Mouse (Mus musculus) liver, embryonic 15.5 days (tissue): ENCODE data around the gene Meox1. TPM values are rescaled to one million over a fixed set of nuclear protein-coding genes. Genes with fewer than 3 reads are reported as not detected.

ENCODE experiments used
- ATAC-seq: fragments of 200-750 bp; cut with Nextera tagmentation; 2 replicates; pipeline ENCODE4 v1.8.0; 2017; ENCODE audit warnings: moderate number of reproducible peaks, mild to moderate bottlenecking, moderate library complexity; ENCODE audit not compliant: insufficient read depth
- H3K27ac ChIP-seq: fragments of 300-500 bp; sonication (generic); replicated peaks from 2 replicates; pipeline ENCODE4 v1.5.1; 2015; ENCODE audit warnings: mild to moderate bottlenecking, inconsistent platforms
- H3K27me3 ChIP-seq: fragments of 300-500 bp; sonication (generic); 2 replicates; pipeline ENCODE4 v1.6.1; 2015; ENCODE audit warnings: mild to moderate bottlenecking, inconsistent platforms
- H3K36me3 ChIP-seq: fragments of 300-500 bp; sonication (generic); replicated peaks from 2 replicates; pipeline ENCODE4 v1.6.1; 2015; ENCODE audit warnings: moderate library complexity, mild to moderate bottlenecking, inconsistent platforms
- H3K4me1 ChIP-seq: fragments of 300-500 bp; sonication (generic); replicated peaks from 2 replicates; pipeline ENCODE4 v1.6.1; 2015; ENCODE audit warnings: inconsistent platforms
- H3K4me2 ChIP-seq: fragments of 300-500 bp; sonication (generic); 2 replicates; pipeline ENCODE4 v1.6.1; 2015; ENCODE audit warnings: moderate library complexity, mild to moderate bottlenecking, inconsistent platforms
- H3K4me3 ChIP-seq: fragments of 300-500 bp; sonication (generic); replicated peaks from 2 replicates; pipeline ENCODE4 v1.5.1; 2015; ENCODE audit warnings: mild to moderate bottlenecking, inconsistent platforms
- H3K9ac ChIP-seq: fragments of 300-500 bp; sonication (generic); 2 replicates; pipeline ENCODE4 v1.6.1; 2015; ENCODE audit warnings: moderate library complexity, mild to moderate bottlenecking, inconsistent platforms
- H3K9me3 ChIP-seq: fragments of 300-500 bp; sonication (generic); replicated peaks from 2 replicates; pipeline ENCODE4 v1.6.1; 2016; ENCODE audit warnings: inconsistent platforms
- WGBS: fragments of 180-500 bp; shearing (Covaris S2); methylation state at CpG from one replicate; pipeline ENCODE4 v1.1.7; 2015; ENCODE audit warnings: mixed read lengths; ENCODE audit not compliant: insufficient replicate concordance; 5-methylcytosine and 5-hydroxymethylcytosine counted together
- polyA plus RNA-seq: library from polyadenylated mRNA; unstranded; fragments of >200 nt; fragmentation: Nextera tagmentation; extraction: Ambion mirVana; gene quantifications from 2 replicates; pipeline ENCODE4 v1.2.1, GENCODE M21; 2015

Meox1 gene
- polyA plus RNA-seq, 1 experiment from 2014 or later = 0.51 TPM

- Histone ChIP-seq H3K27ac (no peak overlapping the region), H3K27me3 (no peaks in the 10 kb centered on the region), H3K9me3 (no peaks in the 10 kb centered on the region), H3K4me1 (no peaks in the 10 kb centered on the region), H3K4me3 (no peak overlapping the region), H3K9ac (no peak overlapping the region), H3K4me2 (no peak overlapping the region), H3K36me3 (no peaks in the 10 kb centered on the region)
- ATAC-seq = no peak
- 56% methylated on average over 4 of the region's 4 CpGs for WGBS
Measured at GRCm38 (mm10) chr11:101849286-101849685, 44.9 kb downstream of the Meox1 start.

- Histone ChIP-seq H3K36me3 (no peaks in the 10 kb centered on the region), H3K4me1 (no peaks in the 10 kb centered on the region), H3K27ac (no peak overlapping the region), H3K4me3 (no peak overlapping the region), H3K9me3 (no peaks in the 10 kb centered on the region), H3K4me2 (no peak overlapping the region), H3K27me3 (no peaks in the 10 kb centered on the region), H3K9ac (no peak overlapping the region)
- no peak for ATAC-seq
- 66% methylated on average over 5 of the region's 5 CpGs for whole genome bisulfite sequencing
Measured at GRCm38 (mm10) chr11:101847509-101847908, 46.7 kb downstream of the Meox1 start.

DNA sequence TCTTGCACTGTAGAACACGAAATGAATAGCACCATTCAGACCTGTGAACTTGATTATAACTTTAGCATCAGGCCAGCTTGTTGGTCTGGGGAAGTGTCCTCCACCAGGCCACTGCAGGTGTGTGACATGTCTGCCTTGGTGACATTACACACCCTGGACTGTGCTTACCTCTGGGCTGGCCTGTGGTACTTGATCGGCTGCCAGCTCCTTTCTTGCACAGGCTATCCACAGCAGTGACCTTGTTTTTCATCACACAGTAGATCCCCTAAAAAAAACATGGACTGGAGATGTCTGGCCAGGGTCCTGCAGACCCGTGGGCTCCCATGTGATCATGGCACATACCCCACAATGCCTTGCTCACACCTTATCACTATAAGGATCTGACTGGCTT, 51.4 kb downstream of the Meox1 start:
- Histone ChIP-seq H3K36me3 (no peaks in the 10 kb centered on the region), H3K9me3 (peaks cover 3% of the 10 kb centered on the region; the same call in 1 of the 2 replicates), H3K27ac (no peak overlapping the region), H3K27me3 (0 out of 2 replicates have a peak, but pooled peaks cover 5% of the 10 kb centered on the region), H3K4me1 (no peaks in the 10 kb centered on the region), H3K4me2 (no peak overlapping the region), H3K4me3 (no peak overlapping the region), H3K9ac (no peak overlapping the region)
- no peak for ATAC-seq
- 53% methylated on average over 3 of the region's 3 CpGs for WGBS

DNA sequence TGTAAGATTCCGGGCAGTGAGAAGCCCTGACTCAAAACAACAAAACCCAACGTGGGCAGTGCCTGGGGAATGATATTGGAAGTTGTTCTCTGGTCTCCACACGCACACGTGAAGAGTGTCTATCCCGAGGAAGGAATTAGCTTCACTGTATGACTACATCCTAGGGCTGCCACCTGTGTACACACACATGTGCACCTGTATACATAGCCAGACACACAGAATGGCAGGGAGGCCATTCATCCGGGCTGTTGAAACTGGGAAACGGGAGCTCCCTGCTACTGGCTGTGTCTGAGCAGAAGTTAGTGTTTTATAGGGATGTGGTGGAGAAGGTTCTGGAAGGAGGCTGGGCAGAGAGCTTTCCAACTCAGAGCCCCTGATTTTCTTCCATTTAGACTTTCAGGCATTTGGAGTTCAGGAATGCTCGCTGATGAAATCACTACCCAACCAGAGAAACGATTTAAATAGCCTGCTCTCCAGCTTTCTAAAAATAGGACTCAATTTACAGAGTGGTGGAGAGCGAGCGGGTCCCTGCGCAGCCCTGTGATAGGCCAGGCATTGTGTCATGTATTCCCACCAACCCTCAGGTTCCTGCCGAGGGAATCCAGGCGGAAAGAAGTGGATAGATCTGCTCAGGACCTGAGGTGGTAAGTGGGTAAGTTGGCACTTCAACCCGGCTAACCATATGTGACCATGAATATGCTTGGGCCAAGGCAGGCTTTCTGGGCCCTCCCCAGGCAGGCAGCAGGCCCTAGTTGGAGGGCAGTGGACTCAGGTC, 52.0 kb downstream of the Meox1 start:
- Histone ChIP-seq H3K4me1 (no peaks in the 10 kb centered on the region), H3K27me3 (0 out of 2 replicates have a peak, but pooled peaks cover 5% of the 10 kb centered on the region), H3K36me3 (no peaks in the 10 kb centered on the region), H3K9ac (no peak overlapping the region), H3K4me3 (no peak overlapping the region), H3K4me2 (no peak overlapping the region), H3K9me3 (peaks cover 3% of the 10 kb centered on the region; the same call in 1 of the 2 replicates), H3K27ac (no peak overlapping the region)
- no peak for ATAC-seq
- 64% methylated on average over 15 of the region's 15 CpGs for WGBS

DNA sequence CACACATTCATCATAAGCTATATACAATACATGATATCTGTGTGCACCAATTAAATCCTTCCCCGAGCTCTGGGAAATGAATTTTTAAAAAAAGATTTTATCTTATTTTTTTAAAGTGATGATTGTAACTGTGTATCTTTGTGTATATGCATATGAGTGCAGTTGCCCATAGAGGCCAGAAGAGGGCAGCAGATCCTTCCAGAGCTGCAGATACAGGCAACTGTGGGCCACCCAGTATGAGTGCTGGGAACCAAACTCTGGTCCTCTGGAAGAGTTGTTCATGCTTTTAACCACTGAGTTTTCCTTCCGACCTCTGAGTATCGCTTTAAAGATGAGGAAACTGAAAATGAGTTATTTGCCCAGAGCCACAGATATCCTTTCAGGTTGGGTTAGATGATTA, 53.8 kb downstream of the Meox1 start:
- peaks cover 3% of the 10 kb centered on the region; the same call in 1 of the 2 replicates for H3K9me3 ChIP-seq

GRCm38 (mm10) chr11:101839426-101839825, 54.7 kb downstream of the Meox1 start:
- H3K4me2 ChIP-seq = no peak overlapping the region
- H3K36me3 ChIP-seq = no peaks in the 10 kb centered on the region
- H3K27ac ChIP-seq = no peak overlapping the region
- H3K4me1 ChIP-seq = no peaks in the 10 kb centered on the region
- H3K4me3 ChIP-seq = no peak overlapping the region
- H3K9ac ChIP-seq = no peak overlapping the region
- no peak for ATAC-seq
- H3K27me3 ChIP-seq = 0 out of 2 replicates have a peak, but pooled peaks cover 5% of the 10 kb centered on the region
- 38% methylated on average over 8 of the region's 8 CpGs for WGBS
- H3K9me3 ChIP-seq = peaks cover 3% of the 10 kb centered on the region; the same call in 1 of the 2 replicates

More for the DNA sequence above, 53.8 kb downstream of the Meox1 start:
- ATAC-seq = no peak
- no peak overlapping the region for H3K4me3 ChIP-seq
- no peak overlapping the region for H3K9ac ChIP-seq
- H3K4me1 ChIP-seq = no peaks in the 10 kb centered on the region
- no peaks in the 10 kb centered on the region for H3K36me3 ChIP-seq
- WGBS = 76% methylated on average over 3 of the region's 3 CpGs
- no peak overlapping the region for H3K27ac ChIP-seq
- H3K4me2 ChIP-seq = no peak overlapping the region
- 0 out of 2 replicates have a peak, but pooled peaks cover 5% of the 10 kb centered on the region for H3K27me3 ChIP-seq

DNA sequence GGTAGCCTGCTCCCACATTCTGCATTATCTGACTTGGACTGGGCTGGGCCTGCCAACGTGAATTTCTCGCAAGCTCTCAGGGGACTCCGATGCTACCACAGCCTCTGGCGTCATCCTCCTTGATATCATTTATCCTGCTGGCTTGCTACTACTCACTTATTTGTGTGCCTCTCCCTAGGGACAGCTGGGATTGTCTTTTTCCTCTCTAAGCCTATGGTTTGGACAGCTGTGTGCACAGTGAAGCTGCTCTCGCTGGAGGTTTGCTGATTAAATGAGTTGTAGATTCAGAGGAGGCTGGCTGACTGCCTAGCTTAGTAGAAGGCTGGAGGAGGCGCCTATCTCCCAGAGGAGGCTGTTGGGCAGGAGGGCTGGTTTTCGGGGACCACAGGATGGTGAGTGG, 62.2 kb downstream of the Meox1 start:
- no peak overlapping the region for H3K9ac ChIP-seq
- 55% methylated on average over 7 of the region's 7 CpGs for WGBS
- H3K4me3 ChIP-seq = no peak overlapping the region
- no peaks in the 10 kb centered on the region for H3K4me1 ChIP-seq
- H3K9me3 ChIP-seq = no peaks in the 10 kb centered on the region
- no peaks in the 10 kb centered on the region for H3K36me3 ChIP-seq
- H3K4me2 ChIP-seq = no peak overlapping the region
- no peaks in the 10 kb centered on the region for H3K27me3 ChIP-seq
- no peak for ATAC-seq
- H3K27ac ChIP-seq = no peak overlapping the region

- Histone ChIP-seq H3K36me3 (no peaks in the 10 kb centered on the region), H3K9me3 (no peaks in the 10 kb centered on the region), H3K27me3 (no peaks in the 10 kb centered on the region), H3K9ac (no peak overlapping the region), H3K27ac (no peak overlapping the region), H3K4me1 (no peaks in the 10 kb centered on the region), H3K4me3 (no peak overlapping the region), H3K4me2 (no peak overlapping the region)
- no peak for ATAC-seq
- 50% methylated on average over 8 of the region's 8 CpGs for WGBS
Measured at GRCm38 (mm10) chr11:101830616-101831015, 63.6 kb downstream of the Meox1 start.

DNA sequence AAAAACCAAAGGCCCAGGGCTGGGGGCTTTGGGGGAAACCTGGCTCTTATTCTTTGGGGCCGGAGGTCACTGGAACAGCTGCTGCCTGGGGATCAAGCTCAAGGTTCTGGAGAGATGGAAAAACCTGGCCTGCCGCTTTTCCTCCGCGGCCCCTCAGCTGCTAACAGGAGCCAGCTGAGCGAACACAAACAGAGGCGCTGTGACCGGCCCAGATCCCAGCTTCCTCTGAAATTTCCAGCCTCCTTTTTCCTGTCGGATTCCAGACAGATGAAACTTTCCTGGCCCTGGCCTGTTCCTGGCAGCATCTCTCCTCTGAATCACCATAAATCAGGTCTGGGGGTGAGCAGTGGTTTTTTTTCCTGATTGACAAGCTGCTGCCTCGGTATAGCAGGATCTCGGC, 64.1 kb downstream of the Meox1 start:
- Histone ChIP-seq H3K9me3 (no peaks in the 10 kb centered on the region), H3K4me2 (no peak overlapping the region), H3K4me3 (no peak overlapping the region), H3K9ac (no peak overlapping the region), H3K36me3 (no peaks in the 10 kb centered on the region), H3K27me3 (no peaks in the 10 kb centered on the region), H3K27ac (no peak overlapping the region), H3K4me1 (no peaks in the 10 kb centered on the region)
- WGBS = 43% methylated on average over 10 of the region's 10 CpGs
- no peak for ATAC-seq

- Histone ChIP-seq H3K9me3 (no peaks in the 10 kb centered on the region), H3K27me3 (no peaks in the 10 kb centered on the region), H3K27ac (no peak overlapping the region), H3K4me1 (no peaks in the 10 kb centered on the region), H3K4me2 (no peak overlapping the region), H3K36me3 (no peaks in the 10 kb centered on the region), H3K9ac (no peak overlapping the region), H3K4me3 (no peak overlapping the region)
- ATAC-seq = no peak
- 57% methylated on average over 4 of the region's 4 CpGs for WGBS
Measured at GRCm38 (mm10) chr11:101828718-101829117, 65.5 kb downstream of the Meox1 start.
